Mouse (Mus musculus): Measurements from ENCODE around the gene Adgrl4. TPM values are rescaled to one million over a fixed set of nuclear protein-coding genes. Genes with fewer than 3 reads are reported as not detected.

Gene Adgrl4
- total RNA-seq, 1 experiment = 0.80 TPM

- no peak for DNase-seq (ENCODE audit: low read depth, low spot score)
- Histone ChIP-seq H3K4me3 (ENCODE audit: insufficient read depth in 1 of 2, low read depth in 1 of 2, low read length in 2 of 2, poor library complexity in 1 of 2, severe bottlenecking in 1 of 2) (no peak overlapping the region), H3K36me3 (ENCODE audit: control insufficient read depth, insufficient read depth, low read length, poor library complexity, severe bottlenecking) (no peaks in the 10 kb centered on the region), H3K4me1 (ENCODE audit: control insufficient read depth in 2 of 2, insufficient read depth in 2 of 2, low read length in 2 of 2, poor library complexity in 1 of 2) (no peaks in the 10 kb centered on the region), H3K9ac (ENCODE audit: insufficient read depth, low read depth, low read length, poor library complexity, severe bottlenecking) (no peak overlapping the region), H3K9me3 (ENCODE audit: control insufficient read depth, insufficient read depth, low read depth, low read length) (no peaks in the 10 kb centered on the region), H3K27ac (ENCODE audit: insufficient read depth, low read depth, low read length, poor library complexity, severe bottlenecking) (no peak overlapping the region)
- in situ Hi-C loops (cut with MboI; ENCODE audit: low sequenced_read_pairs in 2 of 2, unreplicated experiment in 2 of 2) = no loop called here
- TF ChIP-seq ZC3H11A (IDR thresholded peaks at IDR 0.05; ENCODE audit: borderline replicate concordance, low read depth, low read length) (no peak), HCFC1 (IDR thresholded peaks at IDR 0.05; ENCODE audit: borderline replicate concordance, insufficient read depth, low read length) (no peak), MAFK (IDR thresholded peaks at IDR 0.05; ENCODE audit: insufficient read depth, low read depth, low read length) (no peak), CHD2 (IDR thresholded peaks at IDR 0.05; ENCODE audit: low read depth, low read length) (no peak), ZNF384 (IDR thresholded peaks at IDR 0.05; ENCODE audit: low read depth, low read length) (no peak)
Measured at GRCm38 (mm10) chr3:151505606-151506005, 67.9 kb downstream of the Adgrl4 start.

GRCm38 (mm10) chr3:151511184-151511583, 73.5 kb downstream of the Adgrl4 start:
- in situ Hi-C loops (cut with MboI; ENCODE audit: low sequenced_read_pairs in 2 of 2, unreplicated experiment in 2 of 2) = no loop called here
- Histone ChIP-seq H3K36me3 (ENCODE audit: control insufficient read depth, insufficient read depth, low read length, poor library complexity, severe bottlenecking) (no peaks in the 10 kb centered on the region), H3K4me3 (ENCODE audit: insufficient read depth in 1 of 2, low read depth in 1 of 2, low read length in 2 of 2, poor library complexity in 1 of 2, severe bottlenecking in 1 of 2) (no peak overlapping the region), H3K9ac (ENCODE audit: insufficient read depth, low read depth, low read length, poor library complexity, severe bottlenecking) (no peak overlapping the region), H3K4me1 (ENCODE audit: control insufficient read depth in 2 of 2, insufficient read depth in 2 of 2, low read length in 2 of 2, poor library complexity in 1 of 2) (no peaks in the 10 kb centered on the region), H3K27ac (ENCODE audit: insufficient read depth, low read depth, low read length, poor library complexity, severe bottlenecking) (no peak overlapping the region), H3K9me3 (ENCODE audit: control insufficient read depth, insufficient read depth, low read depth, low read length) (no peaks in the 10 kb centered on the region)
- TF ChIP-seq MAFK (IDR thresholded peaks at IDR 0.05; ENCODE audit: insufficient read depth, low read depth, low read length) = no peak
- TF ChIP-seq HCFC1 (IDR thresholded peaks at IDR 0.05; ENCODE audit: borderline replicate concordance, insufficient read depth, low read length) = no peak
- no peak for TF ChIP-seq ZNF384 (IDR thresholded peaks at IDR 0.05; ENCODE audit: low read depth, low read length)
- no peak for TF ChIP-seq ZC3H11A (IDR thresholded peaks at IDR 0.05; ENCODE audit: borderline replicate concordance, low read depth, low read length)
- no peak for TF ChIP-seq CHD2 (IDR thresholded peaks at IDR 0.05; ENCODE audit: low read depth, low read length)
- no peak for DNase-seq (ENCODE audit: low read depth, low spot score)

- in situ Hi-C loops (cut with MboI; ENCODE audit: low sequenced_read_pairs in 2 of 2, unreplicated experiment in 2 of 2) = no loop called here
- no peaks in the 10 kb centered on the region for H3K36me3 ChIP-seq (ENCODE audit: control insufficient read depth, insufficient read depth, low read length, poor library complexity, severe bottlenecking)
- H3K9me3 ChIP-seq (ENCODE audit: control insufficient read depth, insufficient read depth, low read depth, low read length) = no peaks in the 10 kb centered on the region
- no peak overlapping the region for H3K4me3 ChIP-seq (ENCODE audit: insufficient read depth in 1 of 2, low read depth in 1 of 2, low read length in 2 of 2, poor library complexity in 1 of 2, severe bottlenecking in 1 of 2)
- no peak for TF ChIP-seq ZC3H11A (IDR thresholded peaks at IDR 0.05; ENCODE audit: borderline replicate concordance, low read depth, low read length)
- TF ChIP-seq MAFK (IDR thresholded peaks at IDR 0.05; ENCODE audit: insufficient read depth, low read depth, low read length) = no peak
- TF ChIP-seq CHD2 (IDR thresholded peaks at IDR 0.05; ENCODE audit: low read depth, low read length) = no peak
- no peak for TF ChIP-seq HCFC1 (IDR thresholded peaks at IDR 0.05; ENCODE audit: borderline replicate concordance, insufficient read depth, low read length)
- TF ChIP-seq ZNF384 (IDR thresholded peaks at IDR 0.05; ENCODE audit: low read depth, low read length) = no peak
- no peak overlapping the region for H3K9ac ChIP-seq (ENCODE audit: insufficient read depth, low read depth, low read length, poor library complexity, severe bottlenecking)
- H3K4me1 ChIP-seq (ENCODE audit: control insufficient read depth in 2 of 2, insufficient read depth in 2 of 2, low read length in 2 of 2, poor library complexity in 1 of 2) = no peaks in the 10 kb centered on the region
- DNase-seq (ENCODE audit: low read depth, low spot score) = no peak
- H3K27ac ChIP-seq (ENCODE audit: insufficient read depth, low read depth, low read length, poor library complexity, severe bottlenecking) = no peak overlapping the region
Measured at GRCm38 (mm10) chr3:151547182-151547581, 109.5 kb downstream of the Adgrl4 start.

- Histone ChIP-seq H3K4me1 (ENCODE audit: control insufficient read depth in 2 of 2, insufficient read depth in 2 of 2, low read length in 2 of 2, poor library complexity in 1 of 2) (no peaks in the 10 kb centered on the region), H3K9me3 (ENCODE audit: control insufficient read depth, insufficient read depth, low read depth, low read length) (no peaks in the 10 kb centered on the region), H3K9ac (ENCODE audit: insufficient read depth, low read depth, low read length, poor library complexity, severe bottlenecking) (no peak overlapping the region), H3K4me3 (ENCODE audit: insufficient read depth in 1 of 2, low read depth in 1 of 2, low read length in 2 of 2, poor library complexity in 1 of 2, severe bottlenecking in 1 of 2) (no peak overlapping the region), H3K36me3 (ENCODE audit: control insufficient read depth, insufficient read depth, low read length, poor library complexity, severe bottlenecking) (no peaks in the 10 kb centered on the region), H3K27ac (ENCODE audit: insufficient read depth, low read depth, low read length, poor library complexity, severe bottlenecking) (no peak overlapping the region)
- TF ChIP-seq ZNF384 (IDR thresholded peaks at IDR 0.05; ENCODE audit: low read depth, low read length) (no peak), HCFC1 (IDR thresholded peaks at IDR 0.05; ENCODE audit: borderline replicate concordance, insufficient read depth, low read length) (no peak), CHD2 (IDR thresholded peaks at IDR 0.05; ENCODE audit: low read depth, low read length) (no peak), MAFK (IDR thresholded peaks at IDR 0.05; ENCODE audit: insufficient read depth, low read depth, low read length) (no peak), ZC3H11A (IDR thresholded peaks at IDR 0.05; ENCODE audit: borderline replicate concordance, low read depth, low read length) (no peak)
- no peak for DNase-seq (ENCODE audit: low read depth, low spot score)
- in situ Hi-C loops (cut with MboI; ENCODE audit: low sequenced_read_pairs in 2 of 2, unreplicated experiment in 2 of 2) = no loop called here
Measured at GRCm38 (mm10) chr3:151551002-151551401, 113.3 kb downstream of the Adgrl4 start.

GRCm38 (mm10) chr3:151556635-151557034, 118.9 kb downstream of the Adgrl4 start:
- H3K36me3 ChIP-seq (ENCODE audit: control insufficient read depth, insufficient read depth, low read length, poor library complexity, severe bottlenecking) = no peaks in the 10 kb centered on the region
- TF ChIP-seq HCFC1 (IDR thresholded peaks at IDR 0.05; ENCODE audit: borderline replicate concordance, insufficient read depth, low read length) (no peak), ZNF384 (IDR thresholded peaks at IDR 0.05; ENCODE audit: low read depth, low read length) (no peak)
- H3K9ac ChIP-seq (ENCODE audit: insufficient read depth, low read depth, low read length, poor library complexity, severe bottlenecking) = no peak overlapping the region
- H3K27ac ChIP-seq (ENCODE audit: insufficient read depth, low read depth, low read length, poor library complexity, severe bottlenecking) = no peak overlapping the region
- in situ Hi-C loops (cut with MboI; ENCODE audit: low sequenced_read_pairs in 2 of 2, unreplicated experiment in 2 of 2) = no loop called here
- no peaks in the 10 kb centered on the region for H3K9me3 ChIP-seq (ENCODE audit: control insufficient read depth, insufficient read depth, low read depth, low read length)
- no peak for DNase-seq (ENCODE audit: low read depth, low spot score)
- no peaks in the 10 kb centered on the region for H3K4me1 ChIP-seq (ENCODE audit: control insufficient read depth in 2 of 2, insufficient read depth in 2 of 2, low read length in 2 of 2, poor library complexity in 1 of 2)
- no peak overlapping the region for H3K4me3 ChIP-seq (ENCODE audit: insufficient read depth in 1 of 2, low read depth in 1 of 2, low read length in 2 of 2, poor library complexity in 1 of 2, severe bottlenecking in 1 of 2)
